Mouse (Mus musculus) liver, adult 2 months (tissue): ENCODE results near the gene Slc25a22. TPM values are rescaled to one million over a fixed set of nuclear protein-coding genes. Genes with fewer than 3 reads are reported as not detected.

Source experiments
- DNase-seq: peaks from one replicate; pipeline ENCODE4 v3.0.0-alpha.2; 2011; ENCODE audit warnings: low read depth, low spot score; ENCODE audit errors: extremely low read depth
- H3K27ac ChIP-seq: fragments of 200-500 bp; replicated peaks from 2 replicates; pipeline ENCODE4 v1.5.1; 2012; ENCODE audit warnings: low read depth, mild to moderate bottlenecking, control low read depth, inconsistent platforms, low read length; ENCODE audit not compliant: insufficient read depth
- H3K27me3 ChIP-seq: fragments of 200-500 bp; 2 replicates; pipeline ENCODE4 v1.6.1; 2012; ENCODE audit warnings: mild to moderate bottlenecking, moderate library complexity, low read length, inconsistent platforms; ENCODE audit not compliant: control insufficient read depth, insufficient read depth
- H3K36me3 ChIP-seq: fragments of 200-500 bp; 2 replicates; pipeline ENCODE4 v1.6.1; 2012; ENCODE audit warnings: low read length, inconsistent platforms; ENCODE audit not compliant: control insufficient read depth, insufficient read depth
- H3K4me1 ChIP-seq: fragments of 200-500 bp; 2 replicates; pipeline ENCODE4 v1.6.1; 2011; ENCODE audit warnings: low read length; ENCODE audit not compliant: control insufficient read depth, insufficient read depth
- H3K4me3 ChIP-seq: fragments of 200-500 bp; 2 replicates; pipeline ENCODE4 v1.5.1; 2011; ENCODE audit warnings: low read depth, mild to moderate bottlenecking, control low read depth, low read length, moderate library complexity; ENCODE audit not compliant: insufficient read depth
- H3K79me2 ChIP-seq: fragments of 200-500 bp; 2 replicates; pipeline ENCODE4 v1.6.1; 2012; ENCODE audit warnings: inconsistent platforms, mild to moderate bottlenecking, low read length, moderate library complexity; ENCODE audit not compliant: control insufficient read depth, insufficient read depth
- H3K9ac ChIP-seq: fragments of 200-500 bp; 2 replicates; pipeline ENCODE4 v1.6.1; 2012; ENCODE audit warnings: low read depth, mild to moderate bottlenecking, control low read depth, inconsistent platforms, low read length
- CTCF ChIP-seq: fragments of 200-500 bp; IDR thresholded peaks from 2 replicates; pipeline ENCODE4 v1.5.1; 2011; ENCODE audit warnings: low read depth, low read length, control low read depth
- POLR2A ChIP-seq: fragments of 200-500 bp; IDR thresholded peaks from 2 replicates; pipeline ENCODE4 v1.6.1; 2011; ENCODE audit warnings: low read length, control low read depth; ENCODE audit not compliant: insufficient read depth; ENCODE audit errors: extremely low read depth
- WGBS: fragments of 180-500 bp; shearing (Covaris S2); methylation state at CpG from one replicate; pipeline ENCODE4 v1.1.7; 2018; 5-methylcytosine and 5-hydroxymethylcytosine counted together
- polyA plus RNA-seq: library from polyadenylated mRNA; depleted of rRNA; stranded (reverse); fragments of >200 nt; gene quantifications from 2 replicates; pipeline ENCODE4 v1.2.3, GENCODE M21; 2012
- total RNA-seq: library from RNA; depleted of rRNA; stranded (reverse); fragments of >200 nt; gene quantifications from 2 replicates; pipeline ENCODE4 v1.2.3, GENCODE M21; 2014

Slc25a22 gene
- total and polyA plus RNA-seq, 2 experiments = 26.1 to 345 TPM

DNA sequence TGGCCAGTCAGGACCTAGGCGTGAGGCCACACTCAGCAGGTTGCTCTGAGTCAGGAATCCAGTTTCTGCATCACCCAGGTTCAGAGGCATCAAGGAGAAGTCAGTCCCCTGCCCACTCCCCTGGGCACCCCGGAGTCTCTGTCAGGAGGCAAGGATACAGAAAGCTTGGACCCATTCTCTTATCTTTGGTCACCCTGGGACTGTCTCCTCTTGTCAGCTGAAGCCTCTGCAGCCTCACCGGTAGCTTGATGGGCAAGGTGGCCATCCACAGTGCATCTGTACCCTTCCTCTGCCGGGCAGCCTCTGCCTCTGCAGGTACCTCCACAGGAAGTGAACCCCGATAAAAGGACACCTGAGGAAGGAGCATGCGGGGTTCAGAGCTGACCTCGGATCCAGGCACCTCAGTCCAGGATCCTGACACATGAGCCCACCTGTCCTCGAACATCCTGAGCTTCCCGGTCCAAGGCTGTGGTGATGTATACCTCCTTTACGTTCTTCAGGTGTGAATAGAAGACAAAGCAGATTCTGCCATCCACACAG is 1.5 kb upstream of the Slc25a22 start:
- no peaks in the 10 kb centered on the region for H3K36me3 ChIP-seq
- DNase-seq = no peak
- 95% methylated on average over 10 of the region's 10 CpGs for WGBS
- no peaks in the 10 kb centered on the region; the same call in 1 of the 2 replicates for H3K79me2 ChIP-seq
- TF ChIP-seq POLR2A (no peak), CTCF (no peak)
- no peak overlapping the region for H3K4me3 ChIP-seq
- H3K4me1 ChIP-seq = peaks cover 24% of the 10 kb centered on the region
- no peaks in the 10 kb centered on the region for H3K27me3 ChIP-seq
- H3K9ac ChIP-seq = no peak overlapping the region
- no peak overlapping the region for H3K27ac ChIP-seq

DNA sequence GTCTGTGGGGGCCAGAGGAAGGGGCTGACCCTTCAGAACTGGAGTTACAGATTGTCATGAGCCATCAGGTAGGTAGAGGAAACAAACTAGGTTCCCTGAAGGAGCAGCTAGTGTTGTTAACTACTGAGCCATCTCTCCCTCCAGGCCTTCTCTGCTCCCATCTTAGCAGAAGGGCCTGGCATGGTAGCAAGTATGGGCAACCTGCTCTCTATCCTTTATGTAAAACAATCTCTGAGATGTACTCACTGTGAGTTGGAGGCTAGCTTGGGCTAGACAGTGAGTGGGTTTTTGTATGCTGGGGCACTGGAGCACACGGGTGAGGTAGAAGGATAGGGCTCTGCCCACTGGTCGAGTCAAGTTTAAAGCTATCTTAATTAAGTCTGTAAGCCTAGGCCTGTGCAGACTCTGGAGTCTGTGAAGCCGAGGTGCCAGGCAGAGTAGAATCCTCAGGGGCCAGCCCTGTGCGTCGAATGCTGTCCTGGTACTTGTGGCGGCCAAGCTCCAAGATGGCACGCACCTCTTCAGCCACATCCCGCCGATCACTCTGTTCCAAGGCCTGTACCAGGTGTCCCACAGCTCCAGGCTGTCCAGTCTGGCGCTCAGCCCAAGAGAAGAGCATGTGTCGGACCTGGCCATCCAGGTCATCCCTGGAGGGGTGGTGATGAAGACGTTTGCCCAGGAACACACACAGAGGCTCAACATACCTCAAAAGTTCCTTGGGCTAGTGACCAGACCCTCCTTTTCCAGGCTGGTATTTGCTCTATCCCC is 693 bp upstream of the Slc25a22 start:
- H3K27me3 ChIP-seq = no peaks in the 10 kb centered on the region
- H3K4me1 ChIP-seq = peaks cover 20% of the 10 kb centered on the region
- no peaks in the 10 kb centered on the region for H3K36me3 ChIP-seq
- no peak for DNase-seq
- H3K79me2 ChIP-seq = no peaks in the 10 kb centered on the region; the same call in 1 of the 2 replicates
- no peak for TF ChIP-seq POLR2A
- no peak for TF ChIP-seq CTCF
- H3K9ac ChIP-seq = no peak overlapping the region
- H3K27ac ChIP-seq = no peak overlapping the region
- no peak overlapping the region for H3K4me3 ChIP-seq
- 90% methylated on average over 12 of the region's 12 CpGs for WGBS

DNA sequence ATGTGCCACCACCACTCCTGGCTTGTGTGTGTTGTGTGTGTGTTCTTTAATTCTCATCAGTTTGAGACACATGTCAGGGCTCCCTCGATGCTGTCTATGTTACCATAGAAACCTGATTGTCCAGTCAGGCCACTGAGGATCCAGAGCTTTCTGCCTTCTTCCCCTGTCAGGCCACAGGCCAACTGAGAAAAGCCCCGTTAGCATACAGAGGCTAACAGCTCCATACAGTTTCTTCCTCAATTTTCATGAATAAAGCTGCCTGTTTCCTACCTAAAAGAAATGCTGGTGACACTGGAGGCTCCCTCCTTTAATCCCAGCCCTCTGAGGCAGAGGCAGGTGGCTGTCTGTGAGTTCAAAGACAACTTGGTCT is 1.2 kb downstream of the Slc25a22 start:
- Histone ChIP-seq H3K4me3 (peak overlapping the region; percentile 78), H3K4me1 (peaks cover 29% of the 10 kb centered on the region)

DNA sequence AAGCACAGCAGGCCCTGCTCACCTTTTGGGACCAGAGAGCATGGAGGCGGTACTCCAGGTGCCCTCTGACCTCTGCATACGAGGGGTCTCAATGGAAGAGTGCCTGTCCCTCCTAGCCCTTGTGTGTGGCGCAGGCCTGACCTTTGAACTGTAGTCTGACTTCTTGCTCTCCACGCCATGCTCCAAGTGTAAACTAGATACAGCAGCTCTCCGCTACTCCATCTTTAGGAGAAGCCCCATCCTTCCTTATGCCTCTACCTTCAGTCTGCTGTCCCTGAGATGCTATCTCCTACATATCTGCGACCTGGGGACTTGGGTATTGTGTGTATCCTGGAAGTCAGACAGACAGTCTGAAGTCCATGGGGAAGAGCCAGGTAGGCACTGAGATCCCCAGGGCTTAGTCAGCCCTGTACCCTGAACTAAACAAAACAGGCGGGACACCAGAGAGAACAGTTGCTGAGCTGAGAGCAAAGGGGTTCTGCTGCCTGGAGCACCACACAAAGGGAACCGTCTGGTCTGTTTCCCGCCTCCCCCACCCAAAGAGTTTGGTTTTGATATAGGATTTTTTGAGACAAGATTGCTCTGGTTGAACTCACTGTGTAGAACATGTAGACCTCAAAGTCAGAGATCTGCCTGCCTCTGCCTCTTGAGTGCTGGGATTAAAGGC is 1.7 kb downstream of the Slc25a22 start:
- peaks cover 29% of the 10 kb centered on the region for H3K4me1 ChIP-seq
- TF ChIP-seq CTCF (no peak), POLR2A (0 out of 2 replicates have a peak, but pooled peaks have one; percentile 26)
- H3K27me3 ChIP-seq = no peaks in the 10 kb centered on the region
- peak overlapping the region; percentile 43 for H3K4me3 ChIP-seq
- peaks cover 7% of the 10 kb centered on the region; the same call in 1 of the 2 replicates for H3K36me3 ChIP-seq
- peak; percentile 83 for DNase-seq
- peak overlapping the region; percentile 92 for H3K9ac ChIP-seq
- WGBS = 26% methylated on average over 9 of the region's 9 CpGs
- peak overlapping the region; percentile 93 for H3K27ac ChIP-seq
- no peaks in the 10 kb centered on the region; the same call in 1 of the 2 replicates for H3K79me2 ChIP-seq

More for the DNA sequence above, 1.2 kb downstream of the Slc25a22 start:
- Histone ChIP-seq H3K36me3 (peaks cover 4% of the 10 kb centered on the region; the same call in 1 of the 2 replicates), H3K27me3 (no peaks in the 10 kb centered on the region), H3K79me2 (no peaks in the 10 kb centered on the region; the same call in 1 of the 2 replicates), H3K9ac (peak overlapping the region; percentile 92), H3K27ac (peak overlapping the region; percentile 93)
- WGBS = 16% methylated on average over 2 of the region's 2 CpGs
- TF ChIP-seq CTCF (no peak), POLR2A (no peak)
- no peak for DNase-seq

DNA sequence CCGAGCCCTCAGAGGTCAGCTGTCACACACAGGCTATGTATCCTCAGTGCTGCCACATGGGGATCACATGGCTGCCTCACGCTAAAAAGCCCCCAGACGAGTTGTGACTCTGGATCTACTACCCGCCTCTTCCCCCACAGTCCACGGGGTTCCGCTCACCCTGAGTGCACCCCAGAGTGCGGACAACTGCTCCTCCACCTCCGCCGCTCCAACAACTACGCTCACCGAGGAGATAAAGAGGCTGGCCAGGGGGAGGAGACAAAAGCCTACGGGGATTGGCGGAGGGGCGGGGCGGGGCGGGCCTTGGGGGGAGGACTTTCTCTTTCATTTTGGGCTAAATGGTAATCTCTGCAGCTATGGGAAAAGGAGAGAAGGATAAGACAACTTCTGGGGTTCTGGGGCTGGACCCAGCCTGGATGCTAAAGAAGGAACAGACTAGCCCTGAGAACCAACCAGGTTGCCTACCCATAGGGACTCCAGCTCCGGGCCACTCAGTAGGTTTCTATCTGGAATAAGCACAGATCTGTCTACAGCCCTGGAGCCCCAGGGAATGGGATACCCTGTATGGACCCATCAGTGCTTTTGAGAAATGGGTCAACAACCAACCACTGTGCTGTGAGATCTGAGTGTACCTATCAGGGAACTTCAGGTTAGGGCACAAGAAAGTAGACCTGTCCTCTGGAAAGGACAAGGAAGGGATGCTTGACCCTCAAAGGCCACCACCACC is 2.4 kb downstream of the Slc25a22 start:
- Histone ChIP-seq H3K36me3 (peaks cover 9% of the 10 kb centered on the region; the same call in 1 of the 2 replicates), H3K9ac (peak overlapping the region; percentile 63), H3K79me2 (no peaks in the 10 kb centered on the region; the same call in 1 of the 2 replicates), H3K4me1 (peaks cover 24% of the 10 kb centered on the region), H3K27me3 (no peaks in the 10 kb centered on the region), H3K27ac (peak overlapping the region; percentile 95), H3K4me3 (peak overlapping the region; percentile 48)
- TF ChIP-seq POLR2A (peak; percentile 99), CTCF (no peak)
- WGBS = 1% methylated on average over 17 of the region's 17 CpGs
- DNase-seq = peak; percentile 75
